Mouse (Mus musculus): ENCODE results near the gene Nt5dc3.

- TF ChIP-seq POLR2A (IDR thresholded peaks at IDR 0.05; ENCODE audit: extremely low read depth, insufficient read depth, low read length) (no peak), CTCF (IDR thresholded peaks at IDR 0.05; ENCODE audit: extremely low read depth, insufficient read depth, low read length) (no peak)
Measured at GRCm38 (mm10) chr10:86761236-86761635, 17.6 kb upstream of the Nt5dc3 start.
